Mouse (Mus musculus) kidney, embryonic 14.5 days (tissue): Measurements from ENCODE around the gene B4galnt3. TPM values are rescaled to one million over a fixed set of nuclear protein-coding genes. Genes with fewer than 3 reads are reported as not detected.

Experiments
- ATAC-seq: fragments of 200-750 bp; cut with Nextera tagmentation; 2 replicates; pipeline ENCODE4 v1.8.0; 2017; ENCODE audit warnings: moderate number of reproducible peaks, mild to moderate bottlenecking, moderate TSS enrichment, moderate library complexity; ENCODE audit not compliant: low FRiP score, low TSS enrichment
- H3K27ac ChIP-seq: fragments of 300-500 bp; sonication (generic); 2 replicates; pipeline ENCODE4 v1.5.1; 2014; ENCODE audit warnings: low read depth, mild to moderate bottlenecking, low read length, moderate library complexity, mixed read lengths
- H3K27me3 ChIP-seq: fragments of 300-500 bp; sonication (generic); 2 replicates; pipeline ENCODE4 v1.6.1; 2014; ENCODE audit warnings: mild to moderate bottlenecking, low read length; ENCODE audit not compliant: control insufficient read depth, insufficient read depth
- H3K36me3 ChIP-seq: fragments of 300-500 bp; sonication (generic); 2 replicates; pipeline ENCODE4 v1.6.1; 2014; ENCODE audit warnings: low read length, mixed read lengths; ENCODE audit not compliant: control insufficient read depth, insufficient read depth
- H3K4me1 ChIP-seq: fragments of 300-500 bp; sonication (generic); 2 replicates; pipeline ENCODE4 v1.6.1; 2014; ENCODE audit warnings: low read length, mixed read lengths; ENCODE audit not compliant: control insufficient read depth, insufficient read depth
- H3K4me2 ChIP-seq: fragments of 300-500 bp; sonication (generic); replicated peaks from 2 replicates; pipeline ENCODE4 v1.6.1; 2014; ENCODE audit warnings: low read depth, mild to moderate bottlenecking, low read length
- H3K4me3 ChIP-seq: fragments of 300-500 bp; sonication (generic); 2 replicates; pipeline ENCODE4 v1.5.1; 2014; ENCODE audit warnings: mild to moderate bottlenecking, low read length
- H3K9ac ChIP-seq: fragments of 300-500 bp; sonication (generic); 2 replicates; pipeline ENCODE4 v1.6.1; 2014; ENCODE audit warnings: low read depth, mild to moderate bottlenecking, low read length, moderate library complexity
- H3K9me3 ChIP-seq: fragments of 300-500 bp; sonication (generic); 2 replicates; pipeline ENCODE4 v1.6.1; 2016; ENCODE audit warnings: low read length; ENCODE audit not compliant: control insufficient read depth
- WGBS: fragments of 180-500 bp; shearing (Covaris S2); extraction: QIAGEN DNeasy Blood & Tissue Kit; methylation state at CpG from one replicate; pipeline ENCODE4 v1.1.7; 2014; 5-methylcytosine and 5-hydroxymethylcytosine counted together
- polyA plus RNA-seq: library from polyadenylated mRNA; unstranded; fragments of >200 nt; fragmentation: Nextera tagmentation; extraction: Ambion mirVana; gene quantifications from 2 replicates; pipeline ENCODE4 v1.2.1, GENCODE M21; 2014

The B4galnt3 gene
- polyA plus RNA-seq, 1 experiment from 2014 or later: 0.45 TPM

DNA sequence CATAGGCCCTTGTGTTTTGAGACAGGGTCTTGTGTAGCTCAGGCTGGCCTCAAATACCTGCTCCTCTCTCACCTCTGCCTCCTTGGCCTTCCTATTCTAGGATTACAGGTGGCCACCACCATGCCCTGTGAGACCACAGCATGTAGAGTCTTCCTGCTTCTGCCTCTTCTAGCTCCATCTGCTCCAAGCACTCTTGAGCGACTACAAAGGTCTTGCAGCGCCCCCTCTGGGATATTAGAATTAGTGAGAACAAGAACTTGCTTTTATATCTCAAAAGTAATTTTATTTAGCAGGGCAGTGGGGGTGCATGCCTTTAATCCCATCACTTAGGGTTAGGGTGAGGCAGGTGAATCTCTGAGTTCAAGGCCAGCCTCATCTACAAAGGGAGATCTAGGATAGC lies 97.5 kb downstream of the B4galnt3 start:
- Histone ChIP-seq H3K9me3 (no peaks in the 10 kb centered on the region), H3K27ac (no peak overlapping the region), H3K4me1 (no peaks in the 10 kb centered on the region), H3K27me3 (no peaks in the 10 kb centered on the region), H3K9ac (no peak overlapping the region), H3K4me2 (no peak overlapping the region), H3K36me3 (no peaks in the 10 kb centered on the region), H3K4me3 (no peak overlapping the region)
- ATAC-seq: no peak
- WGBS: 36% methylated on average over 2 of the region's 2 CpGs

DNA sequence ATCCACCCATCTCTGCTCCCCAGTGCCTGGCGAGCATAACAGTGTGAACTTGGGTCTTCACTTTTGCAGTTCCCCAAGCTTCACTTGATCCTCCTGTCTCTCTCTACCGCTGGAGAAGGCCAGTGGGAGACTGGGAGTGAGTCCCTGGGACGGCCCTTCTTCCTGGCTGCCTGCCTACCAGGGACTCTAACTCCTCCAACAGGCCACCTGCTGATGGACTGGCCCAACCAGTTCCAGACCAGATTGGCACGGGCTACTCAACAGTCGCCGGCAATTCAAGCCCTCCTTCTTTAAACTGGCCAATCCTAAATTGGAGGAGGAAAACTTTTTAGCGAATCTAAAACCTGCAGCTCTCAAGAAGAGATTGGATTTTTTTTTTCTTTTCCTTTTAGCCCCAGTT lies 99.4 kb downstream of the B4galnt3 start:
- Histone ChIP-seq H3K4me1 (no peaks in the 10 kb centered on the region), H3K9me3 (no peaks in the 10 kb centered on the region), H3K4me3 (no peak overlapping the region), H3K27me3 (no peaks in the 10 kb centered on the region), H3K27ac (no peak overlapping the region), H3K36me3 (no peaks in the 10 kb centered on the region), H3K4me2 (no peak overlapping the region), H3K9ac (no peak overlapping the region)
- no peak for ATAC-seq
- 21% methylated on average over 7 of the region's 7 CpGs for WGBS

DNA sequence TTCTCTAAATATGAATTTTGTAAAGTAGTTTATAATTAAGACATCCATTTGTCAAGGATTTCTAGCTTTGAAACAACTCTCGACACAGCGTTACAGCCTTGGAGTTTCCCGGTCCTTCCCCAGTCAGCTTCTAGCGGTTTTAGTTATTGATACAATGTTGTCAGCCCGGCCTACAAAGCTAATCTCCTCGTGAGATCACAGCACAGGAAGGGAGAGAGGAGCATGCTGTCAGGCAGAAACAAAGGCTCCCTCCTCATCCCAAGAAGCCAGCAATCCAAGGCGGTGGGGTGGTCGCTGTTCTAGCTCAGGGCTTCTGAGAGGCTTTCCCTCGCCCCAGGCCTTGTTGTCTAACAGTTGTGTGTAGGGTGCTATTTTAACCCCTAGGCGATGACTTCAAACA lies 100.1 kb downstream of the B4galnt3 start:
- ATAC-seq: no peak
- no peak overlapping the region for H3K4me2 ChIP-seq
- WGBS: 57% methylated on average over 10 of the region's 10 CpGs
- H3K27ac ChIP-seq: no peak overlapping the region
- no peaks in the 10 kb centered on the region for H3K4me1 ChIP-seq
- no peaks in the 10 kb centered on the region for H3K36me3 ChIP-seq
- H3K9ac ChIP-seq: no peak overlapping the region
- no peaks in the 10 kb centered on the region for H3K9me3 ChIP-seq
- no peaks in the 10 kb centered on the region for H3K27me3 ChIP-seq
- no peak overlapping the region for H3K4me3 ChIP-seq

DNA sequence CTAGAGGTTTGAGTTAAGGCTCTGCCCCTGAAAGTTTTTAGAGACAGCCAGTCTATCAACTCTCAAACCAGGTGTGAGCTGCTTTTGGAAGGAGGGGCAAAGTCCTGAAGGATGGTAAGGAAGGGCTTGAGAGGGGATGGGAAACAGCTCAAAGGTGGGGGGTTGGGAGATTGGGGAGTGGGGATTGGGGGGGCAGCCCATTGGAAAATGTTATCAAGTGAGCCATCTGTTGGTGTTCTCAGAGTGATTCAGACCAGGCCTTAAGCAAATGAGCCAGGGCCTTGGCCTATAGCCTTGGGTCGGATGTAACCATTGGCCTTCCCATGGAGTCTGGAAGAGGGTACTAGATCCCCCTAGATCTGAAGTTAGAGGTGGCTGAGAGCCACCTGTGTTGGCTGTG lies 100.6 kb downstream of the B4galnt3 start:
- ATAC-seq: no peak
- no peak overlapping the region for H3K9ac ChIP-seq
- no peaks in the 10 kb centered on the region for H3K9me3 ChIP-seq
- no peak overlapping the region for H3K4me3 ChIP-seq
- no peak overlapping the region for H3K4me2 ChIP-seq
- H3K4me1 ChIP-seq: no peaks in the 10 kb centered on the region
- WGBS: 93% methylated on average over 1 of the region's 1 CpGs
- no peak overlapping the region for H3K27ac ChIP-seq
- H3K36me3 ChIP-seq: no peaks in the 10 kb centered on the region
- no peaks in the 10 kb centered on the region for H3K27me3 ChIP-seq

DNA sequence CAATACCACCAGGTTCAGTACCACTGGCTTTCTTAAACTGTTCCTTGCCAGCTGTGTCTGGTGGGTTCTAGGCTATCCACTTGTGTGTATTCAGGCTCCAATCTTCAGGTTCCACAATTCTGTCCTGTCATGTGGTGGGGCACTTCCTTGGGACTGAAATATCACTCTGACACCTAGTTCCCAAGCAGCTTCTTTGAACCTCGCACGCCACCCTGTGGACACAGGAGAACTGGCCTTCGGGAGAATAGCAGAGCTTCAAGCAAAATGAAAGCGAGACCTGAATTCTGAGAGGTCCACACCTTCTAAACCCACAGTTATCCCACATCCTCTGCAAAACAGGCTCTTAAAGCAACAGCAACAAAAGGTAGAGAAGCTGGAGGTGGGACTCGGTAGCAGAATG lies 101.2 kb downstream of the B4galnt3 start:
- no peaks in the 10 kb centered on the region for H3K27me3 ChIP-seq

GRCm38 (mm10) chr6:120192211-120192870 lies 102.0 kb downstream of the B4galnt3 start:
- Histone ChIP-seq H3K4me1 (peaks cover 11% of the 10 kb centered on the region), H3K9ac (0 out of 2 replicates have a peak overlapping the region, but pooled peaks have one; percentile 8), H3K36me3 (no peaks in the 10 kb centered on the region), H3K4me3 (no peak overlapping the region), H3K9me3 (no peaks in the 10 kb centered on the region), H3K4me2 (no peak overlapping the region), H3K27ac (no peak overlapping the region), H3K27me3 (no peaks in the 10 kb centered on the region)
- ATAC-seq: no peak
- WGBS: 26% methylated on average over 15 of the region's 15 CpGs

More for the DNA sequence above, 101.2 kb downstream of the B4galnt3 start:
- Histone ChIP-seq H3K4me3 (no peak overlapping the region), H3K4me2 (no peak overlapping the region), H3K27ac (no peak overlapping the region), H3K36me3 (no peaks in the 10 kb centered on the region), H3K4me1 (peaks cover 5% of the 10 kb centered on the region; the same call in 1 of the 2 replicates), H3K9me3 (no peaks in the 10 kb centered on the region), H3K9ac (no peak overlapping the region)
- WGBS: 33% methylated on average over 5 of the region's 5 CpGs
- no peak for ATAC-seq

DNA sequence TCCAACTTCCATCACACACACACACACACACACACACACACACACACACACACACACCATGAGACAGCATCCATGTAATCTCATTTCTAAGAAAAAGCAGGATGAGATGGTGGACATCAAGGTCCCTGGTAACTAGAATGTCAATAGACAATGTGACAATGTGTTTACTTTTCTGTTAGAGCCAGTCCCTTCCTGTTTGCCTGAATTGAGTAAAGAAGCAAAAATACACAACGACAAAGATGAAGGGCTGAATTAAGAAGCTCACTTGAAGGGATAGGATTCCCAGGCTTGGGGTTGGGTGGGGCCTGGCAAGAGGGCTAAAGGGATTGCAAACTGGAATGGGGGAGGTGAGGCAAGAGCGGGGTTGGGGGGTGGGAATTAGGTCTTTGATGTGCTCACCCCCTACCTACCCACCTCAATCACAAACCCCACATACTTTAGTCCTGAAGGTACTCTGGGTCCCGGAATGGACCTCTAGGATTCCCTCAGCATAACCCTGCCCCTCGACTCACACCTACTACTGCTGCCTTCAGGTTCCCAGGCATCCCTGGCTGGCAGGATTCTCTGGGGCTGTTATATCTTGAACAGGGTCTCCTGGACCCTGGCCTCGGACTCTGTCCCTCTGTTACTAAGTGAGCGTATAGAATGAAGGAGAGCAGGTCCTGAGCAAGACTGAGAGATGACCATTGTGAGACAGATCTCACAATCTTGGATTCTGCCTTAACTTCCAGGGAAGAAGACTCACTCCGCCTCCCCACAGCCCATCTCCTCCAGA lies 102.8 kb downstream of the B4galnt3 start:
- no peak overlapping the region for H3K27ac ChIP-seq
- H3K4me3 ChIP-seq: no peak overlapping the region
- no peak overlapping the region for H3K9ac ChIP-seq
- WGBS: 58% methylated on average over 7 of the region's 7 CpGs
- no peaks in the 10 kb centered on the region for H3K36me3 ChIP-seq
- no peaks in the 10 kb centered on the region for H3K9me3 ChIP-seq
- peaks cover 11% of the 10 kb centered on the region for H3K4me1 ChIP-seq
- H3K27me3 ChIP-seq: no peaks in the 10 kb centered on the region
- no peak overlapping the region for H3K4me2 ChIP-seq
- ATAC-seq: no peak

- no peaks in the 10 kb centered on the region for H3K27me3 ChIP-seq
- WGBS: 76% methylated on average over 4 of the region's 4 CpGs
These were observed 103.4 kb downstream of the B4galnt3 start for GRCm38 (mm10) chr6:120190912-120191311.

DNA sequence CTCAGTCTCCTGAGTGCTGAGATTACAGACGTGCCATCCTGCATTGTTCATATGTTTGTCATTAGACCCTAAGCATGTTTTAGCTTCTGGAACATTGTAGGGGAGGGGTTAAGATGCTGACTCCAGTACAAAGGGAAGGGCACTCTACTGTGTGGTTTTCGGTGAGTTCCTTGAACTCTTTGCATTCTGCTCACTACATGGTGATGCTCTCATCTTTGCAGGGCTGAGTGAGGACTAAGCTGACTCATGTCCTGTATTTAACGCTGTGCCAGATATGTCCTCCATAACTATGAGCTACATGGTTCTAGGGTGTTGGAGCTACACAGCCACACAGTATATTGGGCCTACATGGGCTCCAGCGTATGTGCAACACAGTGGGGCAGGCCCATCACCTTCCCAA lies 104.0 kb downstream of the B4galnt3 start:
- ATAC-seq: no peak
- WGBS: 96% methylated on average over 4 of the region's 4 CpGs
- H3K9me3 ChIP-seq: no peaks in the 10 kb centered on the region

More at GRCm38 (mm10) chr6:120190912-120191311, 103.4 kb downstream of the B4galnt3 start:
- no peak overlapping the region for H3K4me2 ChIP-seq
- ATAC-seq: no peak
- no peak overlapping the region for H3K4me3 ChIP-seq
- H3K36me3 ChIP-seq: no peaks in the 10 kb centered on the region
- no peak overlapping the region for H3K9ac ChIP-seq
- no peak overlapping the region for H3K27ac ChIP-seq
- no peaks in the 10 kb centered on the region for H3K9me3 ChIP-seq
- peaks cover 11% of the 10 kb centered on the region for H3K4me1 ChIP-seq

More for the DNA sequence above, 104.0 kb downstream of the B4galnt3 start:
- Histone ChIP-seq H3K27ac (no peak overlapping the region), H3K9ac (no peak overlapping the region), H3K4me2 (no peak overlapping the region), H3K27me3 (no peaks in the 10 kb centered on the region), H3K36me3 (no peaks in the 10 kb centered on the region), H3K4me3 (no peak overlapping the region), H3K4me1 (peaks cover 11% of the 10 kb centered on the region)
